Mouse (Mus musculus) kidney, adult 9 months (tissue): ENCODE measurements around the gene Ptprb.

Experiments used
- DNase-seq: peaks from one replicate; pipeline ENCODE4 v3.0.0; 2022

Gene Ptprb

GRCm38 (mm10) chr10:116297854-116298253 is 22.5 kb downstream of the Ptprb start:
- peak; percentile 33 for DNase-seq

DNA sequence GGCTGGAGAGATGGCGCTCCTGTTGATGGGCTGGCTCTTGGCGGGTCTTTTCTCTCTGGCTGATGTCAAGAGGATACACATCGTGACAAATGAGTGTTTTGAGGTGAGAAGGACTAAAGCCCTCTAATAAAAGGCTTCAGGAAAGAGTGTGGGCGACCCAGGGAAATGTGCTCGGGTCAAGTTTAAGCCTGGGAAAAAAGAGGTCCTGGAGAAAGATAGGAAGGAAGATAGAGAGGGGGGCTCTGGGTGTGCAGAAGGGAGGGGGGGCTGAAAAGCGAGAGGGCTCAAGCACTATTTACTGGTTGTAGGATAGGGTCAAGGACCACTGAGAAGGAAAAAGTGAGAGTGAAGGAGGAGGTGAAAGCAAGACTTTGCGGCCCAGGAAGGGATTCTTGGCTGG is 25.5 kb downstream of the Ptprb start:
- peak; percentile 55 for DNase-seq

- peak; percentile 64 for DNase-seq
These were observed 25.9 kb downstream of the Ptprb start for GRCm38 (mm10) chr10:116301258-116301657.

- DNase-seq: no peak
These were observed 29.0 kb downstream of the Ptprb start for GRCm38 (mm10) chr10:116304355-116304754.

GRCm38 (mm10) chr10:116309460-116309859 is 34.1 kb downstream of the Ptprb start:
- no peak for DNase-seq

DNA sequence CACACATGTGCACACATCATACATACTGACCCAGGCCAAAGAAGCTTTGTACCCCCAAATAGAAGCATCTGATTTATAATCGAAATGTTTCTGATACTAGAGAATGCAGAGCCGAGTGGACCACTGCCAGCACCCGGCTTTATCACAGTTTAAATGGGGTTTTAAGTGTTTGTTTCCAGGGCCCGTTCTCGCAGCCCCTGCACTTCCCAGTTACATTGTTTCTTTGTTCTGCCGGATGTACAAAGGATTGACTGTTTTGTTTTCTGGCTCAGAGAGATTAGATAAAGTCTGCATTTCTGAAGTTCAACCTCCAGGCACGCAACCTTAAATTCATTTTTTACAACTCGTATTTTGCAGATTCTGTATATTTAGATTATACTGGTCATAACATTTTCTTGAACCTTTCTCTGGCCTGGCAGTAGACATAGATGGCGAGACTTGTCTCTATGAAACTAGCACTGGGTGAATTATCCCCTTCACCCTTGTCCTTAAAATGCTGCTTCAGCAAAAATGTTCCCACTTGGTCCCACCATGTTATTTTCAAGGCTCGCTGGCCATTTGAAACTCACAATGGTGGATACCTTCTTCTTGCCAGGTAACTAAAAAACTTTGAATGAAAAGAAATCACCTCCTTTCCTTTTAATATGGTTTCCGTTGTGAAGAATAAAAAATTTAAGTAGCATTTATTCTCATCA is 35.3 kb downstream of the Ptprb start:
- DNase-seq: no peak

GRCm38 (mm10) chr10:116319246-116319645 is 43.9 kb downstream of the Ptprb start:
- DNase-seq: peak; percentile 87

DNA sequence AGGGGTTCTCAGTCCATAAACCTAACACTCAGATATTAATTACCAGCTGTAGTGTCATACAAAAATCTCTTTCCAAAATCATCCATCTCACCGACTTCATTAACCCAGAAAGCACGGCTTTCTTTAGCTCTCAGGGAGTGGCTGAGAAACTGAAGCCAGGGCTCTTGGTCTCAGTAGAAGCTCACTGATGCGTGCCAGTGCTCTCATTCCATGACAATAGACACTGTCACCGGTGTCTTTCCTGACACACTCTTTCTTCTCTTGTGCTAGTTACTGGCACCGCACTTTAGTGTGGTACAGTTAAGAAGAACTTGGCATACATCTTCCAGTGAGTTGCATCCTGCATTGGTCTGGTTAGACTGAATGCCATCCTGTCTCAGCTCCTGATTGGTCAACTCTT is 53.8 kb downstream of the Ptprb start:
- DNase-seq: no peak

GRCm38 (mm10) chr10:116330458-116330857 is 55.1 kb downstream of the Ptprb start:
- peak; percentile 77 for DNase-seq

GRCm38 (mm10) chr10:116330961-116331510 is 55.7 kb downstream of the Ptprb start:
- no peak for DNase-seq

DNA sequence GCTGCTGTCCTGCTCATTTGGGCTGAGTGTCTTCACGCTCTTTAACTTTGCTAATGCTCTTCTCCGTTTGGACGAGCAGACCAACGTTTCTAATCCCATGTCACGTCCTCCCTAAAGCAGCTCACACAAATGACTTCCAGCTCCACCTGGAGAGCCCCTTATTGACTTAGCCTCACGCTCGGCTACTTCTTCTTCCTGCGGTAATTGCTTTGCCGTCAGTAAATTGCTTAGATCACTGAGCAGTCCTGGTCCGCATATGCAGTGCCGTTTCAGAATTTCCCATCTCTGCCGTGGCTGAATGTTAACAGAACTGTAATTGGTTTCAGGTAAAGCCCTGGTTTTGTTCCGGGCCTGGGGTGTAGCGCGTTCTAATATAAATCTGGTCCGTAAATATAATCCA is 58.3 kb downstream of the Ptprb start:
- no peak for DNase-seq

GRCm38 (mm10) chr10:116334120-116334519 is 58.8 kb downstream of the Ptprb start:
- DNase-seq: no peak

GRCm38 (mm10) chr10:116335328-116335727 is 60.0 kb downstream of the Ptprb start:
- no peak for DNase-seq

DNA sequence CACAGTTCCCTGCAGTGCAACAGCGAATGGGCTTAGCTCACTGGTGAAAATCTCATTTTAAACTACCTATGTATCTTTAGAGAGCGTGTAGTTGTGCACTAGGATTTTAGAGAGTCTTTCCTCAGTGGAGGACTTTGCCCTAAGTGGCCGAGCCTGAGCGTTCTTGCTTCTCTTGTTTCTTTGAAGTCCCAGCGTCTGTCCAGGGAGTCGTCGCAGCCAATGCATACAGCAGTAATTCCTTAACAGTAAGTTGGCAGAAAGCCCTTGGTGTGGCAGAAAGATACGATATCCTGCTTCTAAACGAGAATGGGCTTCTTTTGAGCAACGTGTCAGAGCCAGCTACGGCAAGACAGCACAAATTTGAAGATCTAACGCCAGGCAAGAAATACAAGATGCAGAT is 65.9 kb downstream of the Ptprb start:
- DNase-seq: no peak

DNA sequence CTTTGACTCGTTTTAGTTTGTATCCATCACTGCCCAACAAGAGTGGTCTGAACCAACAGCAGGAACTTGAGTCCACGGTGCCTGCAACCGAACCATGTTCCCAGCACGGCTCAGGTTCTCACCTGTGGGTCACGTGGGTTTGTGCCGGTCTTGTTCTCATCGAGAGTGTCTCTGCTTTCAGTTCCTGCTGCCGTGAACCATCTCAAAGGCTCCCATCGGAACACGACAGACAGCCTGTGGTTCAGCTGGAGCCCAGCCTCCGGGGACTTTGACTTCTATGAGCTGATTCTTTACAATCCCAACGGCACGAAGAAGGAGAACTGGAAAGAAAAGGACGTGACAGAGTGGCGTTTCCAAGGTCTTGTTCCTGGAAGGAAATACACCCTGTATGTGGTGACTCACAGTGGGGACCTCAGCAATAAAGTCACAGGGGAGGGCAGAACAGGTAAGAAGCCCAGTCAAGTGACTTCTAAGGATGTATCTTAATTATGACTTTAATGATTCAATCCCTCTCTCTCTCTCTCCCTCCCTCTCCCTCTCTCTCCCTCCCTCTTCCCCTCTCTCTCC is 71.4 kb downstream of the Ptprb start:
- no peak for DNase-seq

DNA sequence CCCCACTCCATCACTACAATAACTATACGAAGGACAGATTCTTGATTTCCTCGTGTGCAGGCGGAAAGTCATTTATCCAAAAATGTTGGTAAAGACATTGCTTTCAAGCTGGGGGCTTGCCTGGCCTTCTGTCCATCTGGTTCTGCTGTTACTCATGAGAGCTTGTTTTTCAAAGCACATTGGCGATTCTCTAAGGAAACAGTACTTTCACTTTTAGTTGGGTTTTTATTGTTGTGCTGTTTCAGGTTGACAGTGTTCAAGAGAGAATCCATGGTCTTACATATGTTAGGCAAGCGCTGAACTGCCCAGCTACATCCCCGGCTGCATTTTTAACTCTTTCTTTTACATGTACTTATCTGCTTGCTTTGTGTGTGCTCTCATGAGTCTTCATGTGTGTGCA is 73.7 kb downstream of the Ptprb start:
- DNase-seq: no peak

DNA sequence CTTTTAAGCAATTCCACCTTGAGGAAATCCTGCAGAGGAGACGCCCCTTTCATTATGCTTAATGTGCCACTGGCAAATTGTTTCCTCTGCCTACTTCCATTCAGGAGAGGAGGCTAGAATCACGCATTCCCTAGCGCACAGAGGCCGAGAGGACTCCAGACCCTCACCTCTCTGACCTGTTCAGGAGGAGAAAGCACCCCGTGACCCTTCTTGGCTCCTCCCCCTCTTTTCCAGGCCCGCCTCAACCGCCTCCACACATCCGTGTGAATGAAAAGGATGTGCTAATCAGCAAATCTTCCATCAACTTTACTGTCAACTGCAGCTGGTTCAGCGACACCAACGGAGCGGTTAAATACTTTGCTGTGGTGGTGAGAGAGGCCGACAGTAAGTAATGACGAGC is 75.2 kb downstream of the Ptprb start:
- no peak for DNase-seq

- no peak for DNase-seq
These were observed 79.0 kb downstream of the Ptprb start for GRCm38 (mm10) chr10:116354372-116354771.

- DNase-seq: no peak
These were observed 86.9 kb downstream of the Ptprb start for GRCm38 (mm10) chr10:116362181-116362580.

DNA sequence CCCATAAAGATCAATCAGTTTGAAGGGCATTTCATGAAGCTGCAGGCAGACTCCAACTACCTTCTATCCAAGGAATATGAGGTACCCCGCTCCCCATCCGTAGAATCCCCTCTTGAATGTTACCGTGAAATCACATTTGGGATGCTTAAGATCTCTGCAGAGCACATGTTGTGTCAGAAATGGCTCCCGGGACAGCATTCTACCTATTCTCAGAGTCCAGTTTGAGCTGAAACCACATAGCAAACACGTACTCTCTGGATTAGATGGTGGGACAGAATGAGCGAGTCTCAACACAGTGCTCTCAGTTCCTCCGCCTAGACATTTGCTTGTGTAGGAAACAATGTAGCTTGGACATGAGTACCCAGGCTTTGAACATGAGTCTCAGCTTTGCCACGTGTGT is 87.3 kb downstream of the Ptprb start:
- no peak for DNase-seq

DNA sequence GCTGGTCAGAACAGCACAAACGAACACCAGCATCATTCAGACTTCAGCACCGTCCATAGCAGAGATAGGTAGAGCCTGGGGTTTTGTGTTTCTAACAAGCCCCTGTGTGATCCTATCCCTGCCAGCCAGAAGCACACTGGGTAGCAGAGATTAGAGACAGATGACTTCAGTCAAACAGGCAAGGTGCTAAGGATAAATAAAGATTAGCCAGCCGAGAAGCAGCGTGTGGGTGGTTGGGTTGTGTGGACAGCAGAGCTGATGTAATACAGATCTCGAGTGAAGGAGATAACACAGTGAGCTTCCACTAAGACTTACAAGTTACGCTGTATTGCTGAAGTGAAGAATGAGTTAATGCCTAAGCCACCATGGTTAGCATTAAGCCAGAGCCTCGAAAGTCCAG is 89.4 kb downstream of the Ptprb start:
- no peak for DNase-seq

GRCm38 (mm10) chr10:116370991-116371725 is 95.8 kb downstream of the Ptprb start:
- DNase-seq: no peak

GRCm38 (mm10) chr10:116374111-116374510 is 98.8 kb downstream of the Ptprb start:
- no peak for DNase-seq

DNA sequence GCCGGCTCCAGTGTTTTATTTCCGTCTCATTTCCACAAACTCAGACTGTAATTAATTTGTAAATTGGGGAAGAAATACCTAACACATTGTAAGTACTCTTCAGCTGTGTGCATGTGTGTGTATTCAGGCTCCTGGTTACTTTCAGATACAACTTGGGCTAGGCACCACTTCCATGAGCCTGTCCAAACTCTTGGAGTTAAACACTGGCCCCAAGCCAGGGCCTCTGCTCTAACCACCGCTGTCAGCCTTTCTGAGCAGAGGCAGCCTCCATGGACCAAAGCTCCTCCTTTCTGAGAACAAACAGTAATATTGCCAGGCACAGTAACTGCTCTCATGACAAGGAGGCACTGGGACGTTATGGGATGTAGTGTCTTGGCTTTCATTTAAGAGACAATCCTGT is 101.5 kb downstream of the Ptprb start:
- no peak for DNase-seq
